Mouse (Mus musculus) small intestine, adult 2 months (tissue): Measurements from ENCODE around the gene Sugp2.

Source experiments
- CTCF ChIP-seq: fragments of 200-500 bp; IDR thresholded peaks from 2 replicates; pipeline ENCODE4 v1.5.1; 2012; ENCODE audit warnings: low read depth, mild to moderate bottlenecking, control low read depth, inconsistent platforms, low read length, moderate library complexity, mixed read lengths; ENCODE audit not compliant: insufficient replicate concordance, insufficient read length; ENCODE audit errors: extremely low read depth
- POLR2A ChIP-seq: fragments of 200-500 bp; IDR thresholded peaks from 2 replicates; pipeline ENCODE4 v1.6.1; 2012; ENCODE audit warnings: low read depth, mild to moderate bottlenecking, control low read depth, inconsistent platforms, low read length, moderate library complexity

- TF ChIP-seq CTCF (no peak), POLR2A (no peak)
Observed at GRCm38 (mm10) chr8:70220911-70221310, 13.1 kb upstream of the Sugp2 start.
